Mouse (Mus musculus) heart, adult 9 months (tissue): ENCODE measurements around the gene Timm10.
"Not testable (repeated sequence)": the region's sequence is repeated elsewhere in the genome, so short reads cannot be mapped to it uniquely, and the experiment has no call there.

Source experiments
- DNase-seq, 2 experiments: peaks; one replicate each; pipeline ENCODE4 v3.0.0; 2022; ENCODE audit warnings: low spot score in 2 of 2

The Timm10 gene

DNA sequence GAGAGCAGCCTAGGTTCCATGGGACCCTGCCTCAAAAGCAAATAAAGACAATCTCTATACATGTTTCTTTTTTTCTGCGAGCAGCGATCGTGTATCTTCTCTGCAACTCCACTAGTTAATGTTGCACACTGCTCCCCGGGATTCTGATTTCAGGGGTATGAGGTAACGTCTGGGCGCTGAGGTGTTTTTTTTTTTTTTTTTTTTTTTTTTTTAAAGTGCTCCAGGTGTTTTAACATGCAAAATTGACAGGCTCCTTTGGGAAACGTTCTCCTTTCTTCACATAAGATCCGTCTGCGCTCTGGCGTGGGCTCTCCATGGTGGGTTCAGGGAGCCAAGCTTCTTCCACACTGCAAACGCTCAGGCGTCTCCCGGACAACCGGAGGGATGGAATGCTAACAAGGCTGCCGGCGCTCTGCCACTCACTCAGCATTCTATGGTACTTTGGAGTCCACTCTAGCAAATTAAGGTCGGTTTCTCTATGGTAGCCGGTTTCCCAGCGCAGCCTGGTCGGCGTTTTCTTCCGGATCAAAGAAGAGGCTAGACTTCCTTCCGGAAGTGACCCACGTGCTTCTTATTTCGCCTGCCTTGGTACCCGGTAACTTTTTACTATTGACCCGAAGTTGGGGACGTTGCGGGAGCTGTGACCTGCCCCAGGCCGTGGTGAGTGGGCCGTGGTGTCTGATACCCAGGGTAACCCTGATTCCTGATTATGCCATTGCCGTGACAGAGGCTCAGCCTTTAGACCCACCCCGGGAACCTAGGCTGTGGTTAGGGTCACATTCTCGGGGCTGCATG, at the start of gene Timm10:
TSS of gene Timm10 (plus strand) at position 510 of the 795 bp plus-strand sequence.
- peak; percentile 93 to 94 for DNase-seq

DNA sequence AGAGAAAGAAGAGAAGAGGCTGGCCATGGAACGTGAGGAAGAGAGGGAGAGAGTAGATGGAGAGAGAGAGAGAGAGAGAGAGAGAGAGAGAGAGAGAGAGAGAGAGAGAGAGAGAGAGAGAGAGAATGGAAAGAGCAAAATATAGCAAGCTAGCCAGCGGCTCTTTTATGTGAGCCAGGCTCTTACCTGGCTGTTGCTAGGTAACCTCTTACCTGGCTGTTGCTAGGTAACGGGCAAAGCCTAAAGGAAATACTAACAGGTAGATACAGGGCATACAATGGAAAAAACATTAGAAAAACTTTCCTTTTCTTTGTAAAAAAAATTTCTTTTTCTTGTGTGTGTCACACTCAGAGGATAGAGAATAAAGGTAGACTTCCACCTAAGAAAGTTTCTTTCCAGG, 49.1 kb upstream of the Timm10 start:
- DNase-seq, result no peak

DNA sequence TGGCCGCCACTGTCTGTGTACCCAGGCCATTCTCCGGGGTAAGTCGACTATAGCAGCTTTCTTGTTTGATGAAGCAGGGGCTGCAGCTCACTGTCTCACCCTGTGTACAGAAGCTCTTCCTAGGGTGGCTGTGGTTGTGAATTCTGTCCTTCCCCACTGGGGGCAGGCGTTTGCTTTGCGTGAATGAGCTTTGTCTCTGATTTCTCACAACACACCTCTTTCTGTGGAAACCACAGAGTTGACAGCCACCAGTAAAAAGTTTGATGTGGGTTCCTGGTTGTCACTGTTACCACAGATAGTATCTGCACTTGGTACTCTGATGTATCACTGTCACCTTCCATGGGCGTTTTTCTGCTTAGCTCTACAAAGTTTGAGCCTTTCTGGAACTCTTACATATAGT, 47.6 kb upstream of the Timm10 start:
- DNase-seq, result no peak

DNA sequence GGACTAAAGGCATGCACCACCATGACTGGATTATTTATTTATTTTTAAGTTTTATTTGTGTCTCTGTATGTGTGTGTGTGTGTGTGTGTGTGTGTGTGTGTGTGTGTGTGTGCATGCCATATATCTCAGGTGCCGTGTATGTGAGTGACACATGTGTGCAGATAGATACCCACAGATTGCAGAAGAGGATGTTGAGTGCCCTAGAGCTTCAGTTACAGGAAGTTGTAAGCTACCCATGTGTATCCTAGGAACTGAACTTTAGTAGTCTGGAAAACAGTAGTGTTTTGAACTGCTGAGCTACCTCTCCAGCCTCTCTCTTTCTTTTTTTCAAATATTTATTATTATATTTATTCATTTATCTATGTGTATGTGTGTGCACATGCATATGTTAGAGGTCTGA, 43.5 kb upstream of the Timm10 start:
- no peak for DNase-seq

DNA sequence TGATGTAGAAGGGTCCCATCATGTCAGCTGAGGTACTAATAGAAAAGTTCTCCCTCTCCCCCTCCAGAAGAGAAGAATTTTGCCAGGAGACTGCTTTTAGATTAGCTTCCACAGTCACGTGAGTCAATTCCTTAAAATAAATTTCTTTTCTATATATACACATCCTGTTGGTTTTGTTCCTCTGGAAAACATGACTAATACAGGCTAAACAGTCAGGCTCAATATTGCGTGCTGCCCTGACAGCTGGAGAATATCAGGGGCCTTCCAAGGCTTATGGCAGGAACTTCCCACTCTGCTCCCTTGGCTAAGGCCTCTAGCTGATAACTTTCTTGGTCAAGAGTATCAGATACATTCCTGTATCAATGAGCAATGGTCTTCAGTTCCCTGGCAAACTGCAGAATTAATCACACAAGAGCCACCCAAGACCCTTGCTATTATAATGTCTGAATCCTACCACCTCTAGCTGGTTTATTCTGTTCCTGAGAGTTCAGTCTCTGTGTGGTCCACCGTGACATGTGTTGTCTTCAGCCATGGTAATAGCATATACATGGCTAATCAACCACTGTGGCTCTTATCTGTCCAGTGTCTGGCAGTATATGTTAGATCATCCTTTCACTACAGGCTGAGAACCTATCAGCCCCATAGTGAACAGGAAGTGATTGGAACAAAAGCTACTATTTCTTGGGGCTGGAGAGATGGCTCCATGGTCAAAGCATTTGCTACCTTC, 42.8 kb upstream of the Timm10 start:
- DNase-seq, result peak; percentile 64 to 66

DNA sequence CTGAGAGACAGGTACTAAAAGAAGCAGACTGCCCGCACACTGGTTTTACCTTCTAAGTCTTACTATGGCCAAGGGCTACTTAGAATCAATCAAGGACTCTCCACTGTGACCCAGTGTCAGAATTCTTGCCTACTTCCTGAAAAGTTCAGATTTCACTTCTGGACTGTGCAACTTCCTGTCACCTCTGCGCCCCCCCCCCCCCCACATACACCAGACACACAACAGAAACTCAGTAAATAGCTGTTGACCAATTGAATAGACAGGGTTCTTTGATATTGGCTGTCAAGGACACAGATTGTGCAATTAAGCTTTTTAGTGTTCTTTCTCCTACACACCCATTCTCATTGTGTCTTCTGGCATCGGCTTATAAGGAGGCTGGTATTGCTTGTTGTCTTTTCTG, 38.5 kb upstream of the Timm10 start:
- no peak for DNase-seq

DNA sequence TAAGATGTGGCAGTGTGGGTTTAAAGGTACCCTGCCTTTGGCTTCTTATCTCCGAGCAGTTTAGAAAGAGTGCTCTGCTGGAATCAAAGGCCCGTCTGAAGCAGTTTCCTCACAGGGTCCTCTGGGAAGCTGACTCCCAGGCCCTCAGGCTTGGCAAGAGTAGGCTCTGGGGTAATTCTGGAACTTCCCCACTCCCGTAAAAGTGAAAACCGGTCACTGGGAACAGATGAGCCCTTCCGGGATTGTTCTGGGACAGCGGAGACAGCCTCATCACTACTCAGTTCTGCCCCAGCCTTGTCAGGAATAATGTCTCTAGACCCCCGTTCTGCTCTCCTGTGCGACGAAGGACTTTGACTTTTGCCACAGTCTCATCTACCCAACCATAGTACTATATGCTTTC, 36.4 kb upstream of the Timm10 start:
- DNase-seq, result peak; percentile 32 to 50

DNA sequence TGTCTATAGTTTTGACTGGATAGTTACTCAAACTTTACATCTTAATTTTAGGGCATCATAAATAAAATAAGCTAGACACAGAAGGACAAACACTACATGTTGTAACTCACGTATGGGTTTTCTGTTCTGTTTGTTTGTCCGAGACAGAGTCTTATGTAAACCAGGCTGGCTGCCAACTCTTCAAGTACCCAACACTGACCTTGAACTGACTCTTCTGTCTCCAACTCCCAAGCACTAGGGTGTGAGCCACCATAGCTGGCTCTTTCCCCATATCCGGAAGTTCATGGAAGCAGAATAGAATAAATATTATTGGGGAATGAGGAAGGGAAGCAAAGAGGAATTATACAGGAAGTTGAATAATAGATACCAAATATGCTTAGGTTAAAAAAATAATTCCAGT, 34.3 kb upstream of the Timm10 start:
- no peak for DNase-seq

DNA sequence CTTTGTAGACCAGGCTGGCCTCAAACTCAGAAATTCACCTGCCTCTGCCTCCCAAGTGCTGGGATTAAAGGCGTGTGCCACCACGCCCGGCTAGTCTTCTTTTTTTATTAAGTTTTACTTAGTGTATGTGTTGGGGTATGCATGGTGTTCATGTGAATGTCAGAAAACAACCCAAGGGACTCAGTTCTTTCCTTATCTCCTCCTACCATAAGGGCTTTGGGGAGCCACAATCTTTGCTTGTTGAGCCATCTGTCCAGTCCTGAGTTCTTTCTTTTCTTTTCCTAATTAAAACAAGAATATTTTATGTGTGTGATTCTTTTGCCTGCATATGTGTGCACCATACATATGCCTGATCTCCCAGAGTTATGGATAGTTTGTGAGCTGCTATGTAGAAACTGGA, 33.6 kb upstream of the Timm10 start:
- no peak for DNase-seq

DNA sequence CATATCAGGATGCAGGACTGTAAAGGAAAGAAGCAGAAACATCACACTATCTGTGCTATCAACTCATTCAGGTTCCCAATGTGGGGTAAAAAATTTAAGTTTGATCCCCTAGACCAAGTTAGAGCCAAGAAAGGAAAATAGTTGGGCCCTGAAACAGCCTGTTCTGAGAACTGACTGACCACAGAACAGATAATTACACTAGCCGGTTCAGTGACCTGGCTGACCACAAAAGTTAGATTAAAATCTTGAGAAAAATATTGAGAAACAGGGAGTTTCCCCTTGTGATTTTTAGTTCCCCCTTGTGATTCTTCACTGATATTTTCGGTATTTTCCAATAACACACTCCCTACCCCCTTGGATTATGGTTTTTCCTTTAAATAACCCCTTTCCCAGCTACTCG, 32.9 kb upstream of the Timm10 start:
- DNase-seq, result no peak

DNA sequence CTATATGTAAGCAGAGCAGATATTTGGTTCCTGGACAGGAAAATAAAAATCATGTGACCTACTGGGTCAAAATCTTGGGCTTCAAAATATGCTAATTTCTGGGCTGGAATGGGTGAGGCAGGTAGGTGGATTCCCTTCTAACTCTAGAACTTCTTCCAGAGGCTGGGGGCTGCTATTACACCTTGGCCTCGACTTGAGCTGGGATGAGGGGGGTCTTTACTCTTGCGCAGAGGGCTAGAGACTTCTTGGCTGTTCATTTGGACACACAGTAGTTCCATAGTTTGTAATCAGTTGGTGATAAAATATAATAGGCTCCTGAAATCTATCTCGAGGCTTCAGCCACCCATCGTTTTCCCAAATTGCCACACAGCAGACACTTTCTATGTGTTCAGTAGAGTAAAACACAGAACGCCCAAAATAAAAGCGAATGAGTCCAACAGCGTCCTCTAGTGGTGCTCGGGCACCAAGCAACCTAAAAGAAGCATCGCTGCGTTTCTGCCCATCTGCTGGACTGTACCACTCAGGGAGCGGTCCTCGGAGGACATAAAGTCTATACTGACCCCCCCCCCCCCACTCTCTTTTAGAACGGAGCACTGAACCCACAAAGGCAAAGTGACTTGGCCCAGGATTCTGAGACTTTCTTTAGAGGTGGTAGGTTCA, 28.8 kb upstream of the Timm10 start:
- peak; percentile 63 to 84 for DNase-seq

DNA sequence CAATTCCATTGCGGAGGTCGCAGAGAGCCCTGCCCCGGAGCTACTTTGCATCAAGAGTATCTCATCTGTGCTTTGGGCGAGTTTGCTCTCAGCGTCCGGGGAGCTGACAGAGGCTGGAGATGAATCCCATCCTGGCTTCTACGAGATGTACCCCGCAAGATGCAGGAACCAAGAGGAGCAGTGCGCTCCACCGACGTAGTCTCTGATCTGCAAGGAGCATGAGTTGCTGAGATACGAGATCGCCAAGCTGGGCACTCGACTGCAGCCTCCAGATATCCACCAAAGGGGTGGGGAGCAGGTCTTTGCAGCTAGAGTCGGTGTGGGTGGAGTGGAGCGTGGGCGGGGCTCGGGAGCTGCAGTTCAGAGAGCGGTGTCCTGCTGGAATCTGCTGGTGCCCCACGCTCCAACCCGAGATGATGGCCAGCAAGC, 28.3 kb upstream of the Timm10 start, which contains the start of gene Ube2l6:
TSS of gene Ube2l6 (plus strand) at position 336 of the 429 bp plus-strand sequence.
- peak; percentile 63 to 71 for DNase-seq

DNA sequence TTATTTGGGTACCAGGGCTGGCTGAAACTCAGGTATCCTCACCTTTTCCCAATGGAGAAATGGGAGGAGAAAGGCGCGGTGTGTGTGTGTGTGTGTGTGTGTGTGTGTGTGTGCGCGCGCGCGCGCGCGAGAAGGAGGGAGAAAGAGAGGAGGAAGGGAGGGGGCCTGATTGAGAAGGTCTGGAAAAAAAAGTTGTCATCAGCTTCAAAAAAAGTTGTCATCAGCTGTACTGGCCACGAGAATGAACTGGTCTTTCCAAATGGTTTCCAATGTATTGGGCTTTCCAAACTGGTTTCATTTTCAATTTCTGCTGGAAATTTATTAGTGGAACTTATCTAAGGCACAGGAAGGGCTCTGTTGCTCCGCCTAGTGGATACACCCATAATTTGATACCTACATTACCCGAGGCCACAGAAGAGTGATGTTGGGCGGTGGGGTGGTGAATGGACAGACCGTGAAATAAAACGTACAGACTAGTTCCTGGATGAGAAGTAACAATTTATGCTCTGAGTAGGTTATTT, 27.7 kb upstream of the Timm10 start:
- DNase-seq, result peak; percentile 81 to 87

DNA sequence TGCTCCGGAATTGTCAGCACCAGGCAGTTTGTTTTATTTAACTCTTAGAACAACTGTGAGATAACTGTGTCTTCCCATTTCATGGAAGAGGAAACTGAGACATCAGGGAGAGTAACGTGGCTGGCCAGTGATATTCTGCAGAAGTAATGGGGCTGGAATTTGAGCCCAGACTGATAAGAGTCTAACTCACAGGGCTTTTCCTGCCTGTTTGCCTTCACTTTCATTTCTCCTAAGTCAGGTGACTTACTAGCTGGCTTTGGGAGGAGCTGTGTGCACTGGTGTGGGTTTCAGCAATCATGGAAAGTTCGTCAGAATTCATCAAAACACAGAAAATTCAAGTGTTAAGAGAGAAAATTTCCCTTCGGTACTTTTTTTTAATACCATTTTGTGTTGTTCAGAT, 26.5 kb upstream of the Timm10 start:
- DNase-seq, result peak in 1 of 2 experiments; percentile 31

DNA sequence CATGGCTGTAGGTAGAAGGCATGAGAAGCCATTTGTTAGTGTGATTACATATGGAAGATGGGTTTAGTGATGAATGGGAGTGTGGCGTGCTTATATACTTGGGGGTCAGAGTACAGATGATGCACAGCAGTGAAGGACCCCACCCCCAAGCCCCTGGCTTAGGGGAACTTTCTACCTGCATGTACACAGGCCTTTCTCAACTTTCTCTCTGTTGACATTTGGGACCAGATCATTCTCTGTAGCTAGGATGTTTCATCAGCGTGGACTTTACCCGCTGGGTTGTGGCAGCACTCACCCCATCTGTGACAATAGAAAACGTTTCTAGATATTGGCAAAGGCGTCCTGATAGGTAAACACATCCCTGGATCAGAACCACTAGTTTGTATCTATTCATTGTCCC, 25.6 kb upstream of the Timm10 start:
- not testable (repeated sequence) for DNase-seq

DNA sequence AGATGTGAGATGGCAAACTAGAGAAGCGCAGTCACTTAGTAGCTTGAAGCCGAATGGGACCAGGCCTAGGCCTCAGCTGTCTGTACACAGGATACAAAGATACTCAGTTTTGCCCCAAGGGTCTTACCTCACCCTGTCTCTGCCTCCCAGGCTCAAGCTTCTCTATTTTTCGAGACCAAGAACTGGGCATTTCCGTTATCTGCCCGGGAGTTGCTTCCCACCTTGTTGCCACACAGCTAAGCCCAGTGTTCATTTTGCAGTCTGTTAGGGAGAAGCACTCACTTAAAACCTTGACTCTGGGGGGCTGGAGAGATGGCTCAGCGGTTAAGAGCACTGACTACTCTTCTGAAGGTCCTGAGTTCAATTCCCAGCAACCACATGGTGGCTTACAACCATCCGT, 22.8 kb upstream of the Timm10 start:
- DNase-seq, result no peak

DNA sequence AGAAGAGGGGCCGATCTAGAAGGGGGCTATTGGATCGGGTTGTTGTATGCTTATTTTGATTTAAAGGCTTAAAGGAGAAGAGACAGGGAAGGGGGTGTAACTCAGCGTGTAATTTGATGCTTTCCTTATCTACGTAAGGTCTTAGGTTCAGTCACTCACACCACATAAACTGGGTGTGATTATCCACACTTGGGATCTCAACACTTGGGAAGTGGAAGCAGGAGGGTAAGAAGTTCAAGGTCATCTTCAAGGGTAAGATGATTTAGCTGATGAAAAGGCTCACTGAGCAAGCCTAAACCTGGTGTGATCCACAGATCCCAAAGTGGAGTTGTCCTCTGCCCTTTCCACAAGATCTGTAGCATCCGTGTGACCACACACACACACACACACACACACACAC, 20.3 kb upstream of the Timm10 start:
- DNase-seq, result no peak

DNA sequence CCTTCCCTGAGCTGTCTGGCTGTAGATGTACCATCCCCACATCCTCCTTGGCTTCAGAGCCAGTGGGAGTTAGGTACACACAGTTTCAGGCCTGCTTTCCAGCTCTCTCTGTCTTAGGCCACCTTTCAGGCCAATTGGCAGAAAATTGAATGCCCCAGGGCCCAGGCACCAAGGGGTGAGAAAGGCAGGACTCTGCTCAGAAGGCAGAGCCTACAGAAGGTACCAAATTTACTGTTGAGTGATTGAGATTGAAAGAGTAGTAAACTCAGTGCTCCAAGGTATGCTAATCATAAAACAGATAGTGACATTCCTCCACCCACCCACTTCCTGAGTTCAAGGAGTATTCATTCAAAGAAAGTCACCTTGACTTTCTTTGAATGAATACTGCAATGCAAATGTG, 17.5 kb upstream of the Timm10 start:
- DNase-seq, result no peak

DNA sequence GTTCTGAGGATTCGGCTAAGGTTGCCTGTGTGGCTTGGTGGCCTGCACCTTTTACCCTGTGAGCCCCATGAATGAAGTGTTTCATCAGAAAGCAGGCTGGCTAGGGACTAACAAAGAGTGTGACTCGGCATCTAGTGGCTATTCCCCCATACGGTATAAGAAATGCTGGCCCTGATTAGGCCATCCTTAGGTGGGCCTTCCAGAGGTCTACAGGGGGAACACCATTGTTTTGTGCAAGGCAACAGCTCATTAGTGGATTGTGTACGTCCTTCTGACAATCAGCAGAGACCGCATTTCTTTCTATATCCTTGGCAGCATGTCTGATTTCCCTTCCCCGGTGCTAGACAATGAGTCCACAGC, 16.3 kb upstream of the Timm10 start:
- DNase-seq, result no peak

DNA sequence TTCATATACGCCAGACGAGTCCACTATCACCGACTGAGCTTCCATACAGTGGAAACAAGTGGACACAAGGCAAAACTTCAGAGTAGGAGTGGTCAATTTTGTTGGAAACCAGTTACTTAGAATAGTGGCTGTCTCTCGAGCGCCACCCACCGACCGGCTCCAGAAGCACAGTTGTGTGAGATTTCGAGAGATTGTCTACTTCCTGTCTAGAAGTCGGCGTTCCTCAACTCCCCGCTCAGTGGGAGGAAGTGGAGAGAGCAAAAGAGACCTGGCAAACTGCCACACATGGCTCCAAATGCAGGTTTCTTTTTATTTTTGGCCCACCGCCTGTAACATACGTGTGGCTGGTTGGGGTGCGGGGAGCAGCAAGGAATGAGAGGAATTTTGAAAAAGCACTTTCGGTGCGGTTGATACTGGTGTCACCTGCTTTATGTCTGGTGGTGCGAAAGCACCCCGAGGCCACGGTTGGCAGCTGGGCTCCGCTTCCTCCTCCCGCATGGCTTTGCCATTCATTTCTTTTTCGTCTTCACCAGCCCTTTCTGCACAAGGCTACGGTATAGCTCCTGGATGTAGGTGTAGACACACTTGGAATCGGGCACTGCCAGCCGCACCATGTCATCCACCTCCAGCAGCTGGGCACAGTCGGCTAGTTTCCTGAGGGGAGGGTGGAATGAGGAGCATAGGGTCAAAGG, 15.8 kb upstream of the Timm10 start:
- peak; percentile 78 to 90 for DNase-seq

DNA sequence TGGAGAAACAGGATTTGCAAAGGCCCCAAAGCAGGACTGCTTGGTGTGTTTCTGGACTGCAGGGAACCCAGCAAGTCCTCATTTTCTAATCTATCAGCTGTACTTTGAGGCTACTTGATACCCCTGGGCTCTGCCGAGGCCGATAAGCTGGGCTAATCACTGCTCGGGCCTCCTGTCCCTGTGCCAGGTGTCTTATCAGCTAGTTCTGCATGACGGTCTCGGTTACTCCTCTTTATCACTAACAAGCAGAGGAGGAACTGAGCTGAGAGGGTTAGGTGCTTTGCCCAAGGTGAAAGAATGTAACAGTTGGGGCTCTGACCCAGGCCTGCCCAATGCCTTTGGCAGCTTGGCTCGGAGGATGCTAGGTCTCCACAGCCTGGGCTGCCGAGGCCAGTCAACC, 14.9 kb upstream of the Timm10 start:
- peak in 1 of 2 experiments; percentile 28 for DNase-seq

DNA sequence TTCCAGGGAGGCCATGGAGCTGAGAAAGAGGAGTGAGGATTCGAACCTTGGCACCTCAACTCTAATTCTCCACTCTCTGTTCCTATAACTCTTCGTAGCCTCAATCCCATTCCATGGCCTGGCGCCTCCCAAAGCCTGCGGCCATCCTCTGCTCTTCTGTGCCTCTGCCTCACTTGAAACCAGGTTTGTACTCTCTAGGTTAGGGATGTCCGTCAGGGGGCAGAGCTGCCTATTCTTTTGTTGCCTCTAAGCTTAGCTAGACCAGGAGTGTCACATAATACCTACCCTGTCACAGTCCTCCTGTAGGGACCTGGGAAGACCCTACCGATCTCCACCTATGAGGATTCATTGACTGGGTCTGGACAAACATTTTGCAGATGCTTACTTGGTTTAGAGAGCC, 14.1 kb upstream of the Timm10 start:
- no peak for DNase-seq
